Mouse (Mus musculus): ENCODE measurements at regions not wholly inside any gene's neighbourhood (a gene's known extent, or its start where the extent isn't known, plus 50 kb on each side); places are given as distances from the start of the nearest gene placed in this dataset.

- no peak for DNase-seq (ENCODE audit: low spot score)
- WGBS = 72% methylated on average over 6 of the region's 6 CpGs
Measured at GRCm38 (mm10) chr4:29152134-29152867, 339.4 kb downstream of the Epha7 start.

GRCm38 (mm10) chr4:29182494-29182893 lies 369.6 kb downstream of the Epha7 start:
- no peak overlapping the region for H3K4me2 ChIP-seq (replicated peaks; ENCODE audit: low read depth, low read length)
- DNase-seq (ENCODE audit: low spot score) (no peak), ATAC-seq (ENCODE audit: low FRiP score) (no peak)
- H3K4me3 ChIP-seq (ENCODE audit: low read depth, low read length) = no peak overlapping the region
- H3K36me3 ChIP-seq (ENCODE audit: control insufficient read depth, insufficient read depth, low read length) = no peaks in the 10 kb centered on the region
- no peak overlapping the region for H3K27ac ChIP-seq (ENCODE audit: low read depth, low read length)
- H3K4me1 ChIP-seq (replicated peaks; ENCODE audit: control insufficient read depth, insufficient read depth, low read length) = no peaks in the 10 kb centered on the region
- no peaks in the 10 kb centered on the region for H3K9me3 ChIP-seq (ENCODE audit: control insufficient read depth, low read length)
- H3K27me3 ChIP-seq (ENCODE audit: control insufficient read depth, insufficient read depth, low read length) = no peaks in the 10 kb centered on the region
- WGBS = 82% methylated on average over 2 of the region's 2 CpGs
- H3K9ac ChIP-seq (ENCODE audit: low read depth, low read length) = no peak overlapping the region

More at GRCm38 (mm10) chr4:29152134-29152867, 339.4 kb downstream of the Epha7 start:
- no peaks in the 10 kb centered on the region for H3K4me1 ChIP-seq (replicated peaks; ENCODE audit: control insufficient read depth, insufficient read depth, low read length)
- no peak overlapping the region for H3K27ac ChIP-seq (ENCODE audit: low read depth, low read length)
- H3K4me3 ChIP-seq (ENCODE audit: low read depth, low read length) = no peak overlapping the region
- no peaks in the 10 kb centered on the region for H3K36me3 ChIP-seq (ENCODE audit: control insufficient read depth, insufficient read depth, low read length)
- H3K9ac ChIP-seq (ENCODE audit: low read depth, low read length) = no peak overlapping the region
- no peaks in the 10 kb centered on the region for H3K9me3 ChIP-seq (ENCODE audit: control insufficient read depth, low read length)
- no peak overlapping the region for H3K4me2 ChIP-seq (replicated peaks; ENCODE audit: low read depth, low read length)
- ATAC-seq (ENCODE audit: low FRiP score) = no peak
- H3K27me3 ChIP-seq (ENCODE audit: control insufficient read depth, insufficient read depth, low read length) = no peaks in the 10 kb centered on the region

- no peak for ATAC-seq (ENCODE audit: low FRiP score)
- Histone ChIP-seq H3K36me3 (ENCODE audit: control insufficient read depth, insufficient read depth, low read length) (no peaks in the 10 kb centered on the region), H3K4me3 (ENCODE audit: low read depth, low read length) (no peak overlapping the region), H3K27me3 (ENCODE audit: control insufficient read depth, insufficient read depth, low read length) (no peaks in the 10 kb centered on the region), H3K4me2 (replicated peaks; ENCODE audit: low read depth, low read length) (no peak overlapping the region), H3K4me1 (replicated peaks; ENCODE audit: control insufficient read depth, insufficient read depth, low read length) (no peaks in the 10 kb centered on the region), H3K9ac (ENCODE audit: low read depth, low read length) (no peak overlapping the region), H3K27ac (ENCODE audit: low read depth, low read length) (no peak overlapping the region), H3K9me3 (ENCODE audit: control insufficient read depth, low read length) (no peaks in the 10 kb centered on the region)
- DNase-seq (ENCODE audit: low spot score) = no peak
Measured at GRCm38 (mm10) chr4:29183411-29183810, 370.5 kb downstream of the Epha7 start.

GRCm38 (mm10) chr4:29183818-29184217 lies 370.9 kb downstream of the Epha7 start:
- Histone ChIP-seq H3K4me3 (ENCODE audit: low read depth, low read length) (no peak overlapping the region), H3K9ac (ENCODE audit: low read depth, low read length) (no peak overlapping the region)
- no peak for DNase-seq (ENCODE audit: low spot score)

GRCm38 (mm10) chr4:29200976-29201375 lies 388.0 kb downstream of the Epha7 start:
- no peak for ATAC-seq (ENCODE audit: low FRiP score)
- Histone ChIP-seq H3K4me2 (replicated peaks; ENCODE audit: low read depth, low read length) (no peak overlapping the region), H3K4me1 (replicated peaks; ENCODE audit: control insufficient read depth, insufficient read depth, low read length) (no peaks in the 10 kb centered on the region), H3K27me3 (ENCODE audit: control insufficient read depth, insufficient read depth, low read length) (no peaks in the 10 kb centered on the region), H3K36me3 (ENCODE audit: control insufficient read depth, insufficient read depth, low read length) (no peaks in the 10 kb centered on the region), H3K4me3 (ENCODE audit: low read depth, low read length) (no peak overlapping the region), H3K9me3 (ENCODE audit: control insufficient read depth, low read length) (no peaks in the 10 kb centered on the region), H3K27ac (ENCODE audit: low read depth, low read length) (no peak overlapping the region), H3K9ac (ENCODE audit: low read depth, low read length) (no peak overlapping the region)
- no peak for DNase-seq (ENCODE audit: low spot score)

More at GRCm38 (mm10) chr4:29183818-29184217, 370.9 kb downstream of the Epha7 start:
- Histone ChIP-seq H3K9me3 (ENCODE audit: control insufficient read depth, low read length) (no peaks in the 10 kb centered on the region), H3K4me2 (replicated peaks; ENCODE audit: low read depth, low read length) (no peak overlapping the region), H3K36me3 (ENCODE audit: control insufficient read depth, insufficient read depth, low read length) (no peaks in the 10 kb centered on the region), H3K27me3 (ENCODE audit: control insufficient read depth, insufficient read depth, low read length) (no peaks in the 10 kb centered on the region), H3K27ac (ENCODE audit: low read depth, low read length) (no peak overlapping the region), H3K4me1 (replicated peaks; ENCODE audit: control insufficient read depth, insufficient read depth, low read length) (no peaks in the 10 kb centered on the region)
- WGBS = 88% methylated on average over 2 of the region's 2 CpGs
- no peak for ATAC-seq (ENCODE audit: low FRiP score)

Measured in hindbrain, embryonic 11.5 days (tissue).